Mouse (Mus musculus): ENCODE measurements around the gene 6030408B16Rik.

DNA sequence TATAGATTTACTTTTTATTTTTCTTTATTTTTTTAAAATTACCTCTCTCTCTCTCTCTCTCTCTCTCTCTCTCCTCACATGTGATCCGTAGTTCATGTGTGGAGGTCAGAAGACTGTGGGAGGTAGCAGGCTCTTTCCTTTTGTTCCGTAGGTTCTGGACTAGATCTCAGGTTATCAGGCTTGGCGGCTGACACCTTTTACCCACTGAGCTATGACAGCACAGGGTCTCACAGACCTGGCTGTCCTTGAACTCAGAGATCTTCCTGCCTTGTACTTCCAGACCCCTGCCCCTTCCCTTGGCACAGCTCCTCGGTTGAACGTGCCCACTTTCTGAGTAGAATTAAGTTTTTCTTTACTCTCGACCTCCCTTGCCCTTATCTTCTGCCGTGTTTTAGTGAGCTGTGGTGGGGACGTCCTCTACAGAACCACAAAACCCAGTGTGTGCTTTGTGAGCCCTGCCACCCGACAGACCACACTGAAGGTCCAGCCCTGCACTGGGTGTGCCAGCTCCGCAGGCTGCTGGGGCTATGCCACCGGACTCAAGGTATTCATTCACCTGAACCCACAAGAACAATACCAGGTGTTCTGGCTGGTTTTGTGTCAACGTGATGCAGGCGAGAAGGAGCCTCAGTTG is 23.4 kb downstream of the 6030408B16Rik start:
- TF ChIP-seq CTCF (IDR thresholded peaks at IDR 0.05; ENCODE audit: borderline replicate concordance, extremely low read depth, insufficient read depth, insufficient read length) (no peak), POLR2A (IDR thresholded peaks at IDR 0.05; ENCODE audit: borderline replicate concordance, extremely low read depth, insufficient read depth, insufficient read length, poor library complexity, severe bottlenecking) (no peak)

All from brain, embryonic 14.5 days (tissue).